Comparison of ENCODE assay signal across 19 mouse cellular contexts in genomic region chr2:58107046-58107445, GRCm38 (mm10). TPM values are rescaled to one million over a fixed set of nuclear protein-coding genes. Genes with fewer than 3 reads are reported as not detected.
"Had no signal": no experiment of that assay in that cellular context is flagged by ENCODE, and none has a peak within 500 bp of the region (broad histone marks: within the 10 kb centered on the region; RNA-seq: fewer than 3 reads in every experiment).

No protein-coding gene starts in this region.

- H3K4me2 ChIP-seq: limb, embryonic 12.5 days; liver, embryonic 13.5 days; lung, embryonic 15.5 days; midbrain, embryonic 13.5 days; neural tube, embryonic 13.5 days had no signal

- H3K9me3 ChIP-seq: limb, embryonic 12.5 days; liver, embryonic 13.5 days; lung, embryonic 15.5 days; midbrain, embryonic 13.5 days; neural tube, embryonic 13.5 days had no signal

- H3K4me3 ChIP-seq: limb, embryonic 12.5 days; liver, embryonic 13.5 days; lung, embryonic 15.5 days; midbrain, embryonic 13.5 days; myocyte; neural tube, embryonic 13.5 days had no signal

- H3K4me1 ChIP-seq: limb, embryonic 12.5 days; liver, embryonic 13.5 days; lung, embryonic 15.5 days; midbrain, embryonic 13.5 days; neural tube, embryonic 13.5 days had no signal

- H3K27ac ChIP-seq: kidney, postnatal 0 days; limb, embryonic 12.5 days; liver, embryonic 13.5 days; lung, embryonic 15.5 days; macrophage; midbrain, embryonic 13.5 days; neural tube, embryonic 13.5 days had no signal

- H3K36me3 ChIP-seq: limb, embryonic 12.5 days; liver, embryonic 13.5 days; lung, embryonic 15.5 days; midbrain, embryonic 13.5 days; neural tube, embryonic 13.5 days had no signal

- ATAC-seq: liver, postnatal 0 days; midbrain, embryonic 13.5 days had no signal

- DNase-seq: kidney, adult 9 months; kidney, postnatal 36 days; layer of hippocampus, adult 9-11 months; layer of hippocampus, postnatal 36 days; liver; liver, embryonic 13.5 days; liver, postnatal 0 days; lung, postnatal 14 days; retina, postnatal 1 day; right cerebral cortex, postnatal 14 days had no signal

- H3K9ac ChIP-seq: limb, embryonic 12.5 days; liver, embryonic 13.5 days; liver, postnatal 0 days; lung, embryonic 15.5 days; midbrain, embryonic 13.5 days; neural tube, embryonic 13.5 days had no signal

- H3K27me3 ChIP-seq: limb, embryonic 12.5 days; liver, embryonic 13.5 days; lung, embryonic 15.5 days; midbrain, embryonic 13.5 days; neural tube, embryonic 13.5 days had no signal

RNA-seq across cellular contexts. Expression of gene Ermn, which starts 54.4 kb away (rescaled TPM):
- total RNA-seq: megakaryocyte-erythroid progenitor cell, adult 5-6 weeks had no signal
- polyA plus RNA-seq: kidney, postnatal 0 days; liver, embryonic 13.5 days; liver, postnatal 0 days; lung, embryonic 15.5 days; macrophage; myocyte; stomach, embryonic 16.5 days had no signal
